Mouse (Mus musculus) brain, embryonic 14.5 days (tissue): ENCODE data around the gene Rybp.

Source experiments
- CTCF ChIP-seq: fragments of 200-500 bp; IDR thresholded peaks from 2 replicates; pipeline ENCODE4 v1.5.1; 2012; ENCODE audit warnings: inconsistent platforms, mild to moderate bottlenecking, moderate library complexity, borderline replicate concordance; ENCODE audit not compliant: insufficient read depth, insufficient read length; ENCODE audit errors: extremely low read depth
- POLR2A ChIP-seq: fragments of 200-500 bp; IDR thresholded peaks from 2 replicates; pipeline ENCODE4 v1.6.1; 2012; ENCODE audit warnings: mild to moderate bottlenecking, inconsistent platforms, borderline replicate concordance; ENCODE audit not compliant: poor library complexity, insufficient read depth, insufficient read length, severe bottlenecking; ENCODE audit errors: extremely low read depth

- TF ChIP-seq POLR2A (no peak), CTCF (no peak)
These were observed 61.1 kb downstream of the Rybp start for GRCm38 (mm10) chr6:100226204-100226603.
